Mouse (Mus musculus): ENCODE results near the gene 1810013L24Rik. TPM values are rescaled to one million over a fixed set of nuclear protein-coding genes. Genes with fewer than 3 reads are reported as not detected.

1810013L24Rik gene
- 10 to 100 TPM in 1 of 2 experiments, 1 to 10 TPM in 1; 3.7 to 13.1 TPM for polyA plus RNA-seq (2012; fragmentation: generic; extraction: Trizol)

GRCm38 (mm10) chr16:8829564-8830359 lies at the start of gene 1810013L24Rik:
TSS of gene 1810013L24Rik (plus strand) at chr16:8830100.

GRCm38 (mm10) chr16:8791949-8792557 lies 37.8 kb upstream of the 1810013L24Rik start, which contains the start of gene Usp7:
TSS of gene Usp7 (minus strand) at chr16:8792308.

Other genes starting within 250 kb of the 1810013L24Rik start
- 10 to 100 TPM; 36.4 to 39.2 TPM for gene Pmm2, start 192.4 kb upstream of the 1810013L24Rik start, polyA plus RNA-seq (2012; fragmentation: generic; extraction: Trizol)
- gene Tmem186, start 192.4 kb upstream of the 1810013L24Rik start, polyA plus RNA-seq (2012; fragmentation: generic; extraction: Trizol), result 1 to 10 TPM; 1.6 to 7.5 TPM
- 10 to 100 TPM; 45.9 to 90.7 TPM for gene Carhsp1, start 157.9 kb upstream of the 1810013L24Rik start, polyA plus RNA-seq (2012; fragmentation: generic; extraction: Trizol)
- under 1 TPM; 0.20 to 0.41 TPM for gene Gm5767, start 149.3 kb upstream of the 1810013L24Rik start, polyA plus RNA-seq (2012; fragmentation: generic; extraction: Trizol)
- 10 to 100 TPM in 1 of 2 experiments, 1 to 10 TPM in 1; 3.4 to 21.5 TPM for gene Usp7, start 37.8 kb upstream of the 1810013L24Rik start, polyA plus RNA-seq (2012; fragmentation: generic; extraction: Trizol)

Data from C3H10T1/2 (cell line).